Mouse (Mus musculus): ENCODE results near the gene Gucy2c. TPM values are rescaled to one million over a fixed set of nuclear protein-coding genes. Genes with fewer than 3 reads are reported as not detected.
A peak's percentile ranks its signal among the peaks of the same experiment; 100 is the strongest.

Gucy2c gene
- polyA plus RNA-seq, 1 experiment from 2014 or later, result 13.3 TPM

- Histone ChIP-seq H3K4me2 (no peak overlapping the region), H3K27me3 (replicated peaks) (no peaks in the 10 kb centered on the region), H3K4me3 (replicated peaks) (no peak overlapping the region), H3K4me1 (no peaks in the 10 kb centered on the region), H3K9ac (no peak overlapping the region), H3K27ac (no peak overlapping the region), H3K9me3 (no peaks in the 10 kb centered on the region), H3K36me3 (no peaks in the 10 kb centered on the region)
- WGBS, result 75% methylated on average over 11 of the region's 11 CpGs
- ATAC-seq (ENCODE audit: insufficient read depth, low FRiP score, low read depth), result no peak
These were observed 97.9 kb downstream of the Gucy2c start for GRCm38 (mm10) chr6:136683410-136684334.

GRCm38 (mm10) chr6:136679381-136679780 lies 102.2 kb downstream of the Gucy2c start:
- 26% methylated on average over 2 of the region's 2 CpGs for WGBS

GRCm38 (mm10) chr6:136674935-136675334 lies 106.6 kb downstream of the Gucy2c start:
- 86% methylated on average over 6 of the region's 6 CpGs for WGBS
- Histone ChIP-seq H3K9ac (no peak overlapping the region), H3K27ac (no peak overlapping the region), H3K4me2 (no peak overlapping the region), H3K4me3 (replicated peaks) (no peak overlapping the region), H3K27me3 (replicated peaks) (no peaks in the 10 kb centered on the region), H3K9me3 (no peaks in the 10 kb centered on the region), H3K4me1 (no peaks in the 10 kb centered on the region), H3K36me3 (no peaks in the 10 kb centered on the region)
- ATAC-seq (ENCODE audit: insufficient read depth, low FRiP score, low read depth), result no peak

More at GRCm38 (mm10) chr6:136679381-136679780, 102.2 kb downstream of the Gucy2c start:
- no peaks in the 10 kb centered on the region for H3K9me3 ChIP-seq
- no peak overlapping the region for H3K4me3 ChIP-seq (replicated peaks)
- no peaks in the 10 kb centered on the region for H3K27me3 ChIP-seq (replicated peaks)
- no peaks in the 10 kb centered on the region for H3K4me1 ChIP-seq
- ATAC-seq (ENCODE audit: insufficient read depth, low FRiP score, low read depth), result no peak
- H3K27ac ChIP-seq, result no peak overlapping the region
- no peaks in the 10 kb centered on the region for H3K36me3 ChIP-seq
- H3K4me2 ChIP-seq, result no peak overlapping the region
- H3K9ac ChIP-seq, result no peak overlapping the region

GRCm38 (mm10) chr6:136672467-136672866 lies 109.1 kb downstream of the Gucy2c start:
- Histone ChIP-seq H3K4me1 (no peaks in the 10 kb centered on the region), H3K36me3 (no peaks in the 10 kb centered on the region), H3K27ac (peak overlapping the region; percentile 48; the same call in 1 of the 2 replicates), H3K4me2 (no peak overlapping the region), H3K4me3 (replicated peaks) (no peak overlapping the region), H3K9me3 (no peaks in the 10 kb centered on the region), H3K9ac (no peak overlapping the region), H3K27me3 (replicated peaks) (no peaks in the 10 kb centered on the region)
- WGBS, result 37% methylated on average over 7 of the region's 7 CpGs
- ATAC-seq (ENCODE audit: insufficient read depth, low FRiP score, low read depth), result peak; percentile 62

- Histone ChIP-seq H3K27me3 (replicated peaks) (no peaks in the 10 kb centered on the region), H3K27ac (no peak overlapping the region), H3K4me1 (no peaks in the 10 kb centered on the region), H3K4me2 (no peak overlapping the region), H3K36me3 (no peaks in the 10 kb centered on the region), H3K9ac (no peak overlapping the region), H3K9me3 (no peaks in the 10 kb centered on the region), H3K4me3 (replicated peaks) (no peak overlapping the region)
- 65% methylated on average over 5 of the region's 5 CpGs for WGBS
- no peak for ATAC-seq (ENCODE audit: insufficient read depth, low FRiP score, low read depth)
These were observed 112.3 kb downstream of the Gucy2c start for GRCm38 (mm10) chr6:136669274-136669673.

GRCm38 (mm10) chr6:136668266-136668986 lies 113.1 kb downstream of the Gucy2c start:
- no peaks in the 10 kb centered on the region for H3K36me3 ChIP-seq
- ATAC-seq (ENCODE audit: insufficient read depth, low FRiP score, low read depth), result peak; percentile 58; the same call in 1 of the 2 replicates
- H3K27me3 ChIP-seq (replicated peaks), result no peaks in the 10 kb centered on the region
- H3K9ac ChIP-seq, result no peak overlapping the region
- no peaks in the 10 kb centered on the region for H3K4me1 ChIP-seq
- H3K4me3 ChIP-seq (replicated peaks), result no peak overlapping the region
- peak overlapping the region; percentile 35; the same call in 1 of the 2 replicates for H3K27ac ChIP-seq
- 44% methylated on average over 14 of the region's 14 CpGs for WGBS
- no peaks in the 10 kb centered on the region for H3K9me3 ChIP-seq
- H3K4me2 ChIP-seq, result no peak overlapping the region

GRCm38 (mm10) chr6:136662063-136662462 lies 119.5 kb downstream of the Gucy2c start:
- ATAC-seq (ENCODE audit: insufficient read depth, low FRiP score, low read depth), result no peak
- Histone ChIP-seq H3K27ac (no peak overlapping the region), H3K4me1 (peaks cover 10% of the 10 kb centered on the region), H3K9me3 (no peaks in the 10 kb centered on the region), H3K27me3 (replicated peaks) (peaks cover 11% of the 10 kb centered on the region), H3K4me2 (peak overlapping the region; percentile 77), H3K36me3 (no peaks in the 10 kb centered on the region), H3K9ac (no peak overlapping the region), H3K4me3 (replicated peaks) (peak overlapping the region; percentile 38)
- 35% methylated on average over 11 of the region's 11 CpGs for WGBS

- peak; percentile 73; the same call in 1 of the 2 replicates for ATAC-seq (ENCODE audit: insufficient read depth, low FRiP score, low read depth)
- no peak within 1 kb of the TSS for H3K27ac ChIP-seq
- 4% methylated on average over 19 of the region's 19 CpGs for WGBS
These were observed 119.9 kb downstream of the Gucy2c start, which contains the start of gene Plbd1 for GRCm38 (mm10) chr6:136661706-136662016. Gene Plbd1 (minus strand): TSS chr6:136661928.

GRCm38 (mm10) chr6:136660831-136661705 lies 120.5 kb downstream of the Gucy2c start:
- H3K4me1 ChIP-seq, result peaks cover 10% of the 10 kb centered on the region
- peak overlapping the region; percentile 32; the same call in 1 of the 2 replicates for H3K9ac ChIP-seq
- no peak for ATAC-seq (ENCODE audit: insufficient read depth, low FRiP score, low read depth)
- no peak overlapping the region; the same call in 1 of the 2 replicates for H3K27ac ChIP-seq
- peak overlapping the region; percentile 38 for H3K4me3 ChIP-seq (replicated peaks)
- WGBS, result 19% methylated on average over 34 of the region's 34 CpGs
- no peaks in the 10 kb centered on the region for H3K36me3 ChIP-seq
- peaks cover 11% of the 10 kb centered on the region for H3K27me3 ChIP-seq (replicated peaks)
- H3K4me2 ChIP-seq, result peak overlapping the region; percentile 77
- no peaks in the 10 kb centered on the region for H3K9me3 ChIP-seq

More at GRCm38 (mm10) chr6:136661706-136662016, 119.9 kb downstream of the Gucy2c start, which contains the start of gene Plbd1:
- no peaks in the 10 kb centered on the region for H3K9me3 ChIP-seq
- H3K4me1 ChIP-seq, result peaks cover 10% of the 10 kb centered on the region
- peaks cover 11% of the 10 kb centered on the region for H3K27me3 ChIP-seq (replicated peaks)
- no peaks in the 10 kb centered on the region for H3K36me3 ChIP-seq
- peak within 1 kb of the TSS; percentile 38 for H3K4me3 ChIP-seq (replicated peaks)
- peak within 1 kb of the TSS; percentile 77 for H3K4me2 ChIP-seq
- H3K9ac ChIP-seq, result peak within 1 kb of the TSS; percentile 32; the same call in 1 of the 2 replicates

- WGBS, result 85% methylated on average over 9 of the region's 9 CpGs
- H3K9me3 ChIP-seq, result no peaks in the 10 kb centered on the region
- peaks cover 11% of the 10 kb centered on the region for H3K27me3 ChIP-seq (replicated peaks)
- H3K4me3 ChIP-seq (replicated peaks), result no peak overlapping the region
- no peaks in the 10 kb centered on the region for H3K36me3 ChIP-seq
- no peak overlapping the region for H3K27ac ChIP-seq
- no peak overlapping the region for H3K4me2 ChIP-seq
- no peak overlapping the region for H3K9ac ChIP-seq
- peaks cover 10% of the 10 kb centered on the region for H3K4me1 ChIP-seq
- no peak for ATAC-seq (ENCODE audit: insufficient read depth, low FRiP score, low read depth)
These were observed 122.3 kb downstream of the Gucy2c start for GRCm38 (mm10) chr6:136659226-136659625.

GRCm38 (mm10) chr6:136658303-136658702 lies 123.3 kb downstream of the Gucy2c start:
- WGBS, result 76% methylated on average over 4 of the region's 4 CpGs

More at GRCm38 (mm10) chr6:136658303-136658702, 123.3 kb downstream of the Gucy2c start:
- H3K4me2 ChIP-seq, result no peak overlapping the region
- no peak overlapping the region for H3K4me3 ChIP-seq (replicated peaks)
- no peaks in the 10 kb centered on the region for H3K9me3 ChIP-seq
- no peak overlapping the region for H3K27ac ChIP-seq
- peaks cover 10% of the 10 kb centered on the region for H3K4me1 ChIP-seq
- no peak for ATAC-seq (ENCODE audit: insufficient read depth, low FRiP score, low read depth)
- peaks cover 11% of the 10 kb centered on the region for H3K27me3 ChIP-seq (replicated peaks)
- no peak overlapping the region for H3K9ac ChIP-seq
- no peaks in the 10 kb centered on the region for H3K36me3 ChIP-seq

Data from stomach, embryonic 15.5 days (tissue).